Mouse (Mus musculus) ES-Bruce4 (cell line): ENCODE data around the gene Kcns1.

ENCODE experiments used
- CTCF ChIP-seq: IDR thresholded peaks from one replicate; pipeline ENCODE4 v1.8.1; 2011; ENCODE audit warnings: low read depth, low read length
- EP300 ChIP-seq: IDR thresholded peaks from 2 replicates; pipeline ENCODE4 v1.6.1; 2011; ENCODE audit warnings: low read depth, low read length; ENCODE audit not compliant: insufficient read depth
- POLR2A ChIP-seq: IDR thresholded peaks from one replicate; pipeline ENCODE4 v1.8.1; 2011; ENCODE audit warnings: low read length; ENCODE audit not compliant: insufficient read depth

DNA sequence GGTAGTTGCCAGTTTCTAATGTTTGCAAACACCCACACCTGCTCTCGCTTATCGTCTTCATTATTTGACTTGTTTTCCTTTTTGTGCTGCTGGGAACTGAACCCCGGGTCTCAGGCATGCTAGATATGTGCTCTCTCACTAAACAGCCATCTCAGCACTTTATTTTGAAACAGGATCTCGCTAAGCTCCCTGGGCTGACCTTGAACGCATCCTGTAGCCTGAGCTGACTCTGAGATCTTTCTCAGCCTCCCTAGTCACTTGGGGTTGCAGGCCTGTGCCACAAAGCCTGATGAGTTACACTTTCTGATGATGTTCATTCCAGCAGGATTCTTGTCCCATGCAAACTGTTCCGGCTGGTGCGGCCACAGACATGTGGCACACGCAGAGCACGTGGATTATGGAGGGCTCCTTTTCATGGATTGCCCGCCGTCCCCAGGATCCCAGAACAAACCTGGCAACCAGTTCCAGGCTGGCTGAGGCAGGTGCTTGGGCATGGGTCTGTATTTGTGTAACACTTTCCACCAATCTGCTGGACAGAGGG lies 9.3 kb downstream of the Kcns1 start:
- TF ChIP-seq CTCF (no peak), POLR2A (no peak), EP300 (no peak)
